Mouse (Mus musculus) neural tube, embryonic 10.5 days (tissue): ENCODE data around the gene Mrpl33.

Experiments used
- DNase-seq: peaks from one replicate; pipeline ENCODE4 v3.0.0-alpha.2; 2017; ENCODE audit warnings: low spot score; ENCODE audit errors: extremely low spot score

The Mrpl33 gene

DNA sequence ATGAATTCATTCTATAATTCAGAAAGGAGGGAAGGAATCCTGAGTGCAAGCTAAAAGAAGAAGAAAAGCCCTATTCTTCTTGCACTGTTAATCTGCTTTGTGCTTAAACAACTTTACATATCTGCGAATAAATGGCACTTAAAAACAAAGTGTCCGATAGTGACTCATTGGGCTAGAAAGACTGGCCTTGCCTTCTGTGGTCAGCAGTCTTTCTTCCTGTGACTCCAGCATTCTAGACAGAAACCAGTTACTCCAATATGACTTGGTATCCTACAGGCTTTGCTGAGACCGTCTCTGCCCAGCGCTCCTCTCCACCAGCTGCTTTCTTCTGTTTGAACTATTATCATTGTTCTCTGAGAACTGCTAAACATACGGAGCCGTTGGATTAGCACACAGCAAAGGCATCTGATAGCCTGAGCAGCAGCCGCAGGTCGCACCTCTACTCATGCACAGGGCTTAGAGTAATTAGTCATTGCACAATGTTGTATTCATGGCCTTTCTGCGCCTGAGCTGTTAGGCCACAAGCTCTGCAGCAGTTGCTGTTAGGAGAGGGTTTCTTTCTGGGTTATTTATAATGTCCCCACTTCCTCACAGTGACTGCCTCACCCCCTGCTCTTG is 40.0 kb downstream of the Mrpl33 start:
- DNase-seq, result no peak

GRCm38 (mm10) chr5:31640542-31640941 is 43.8 kb downstream of the Mrpl33 start:
- no peak for DNase-seq

GRCm38 (mm10) chr5:31642300-31642699 is 45.6 kb downstream of the Mrpl33 start:
- DNase-seq, result no peak

DNA sequence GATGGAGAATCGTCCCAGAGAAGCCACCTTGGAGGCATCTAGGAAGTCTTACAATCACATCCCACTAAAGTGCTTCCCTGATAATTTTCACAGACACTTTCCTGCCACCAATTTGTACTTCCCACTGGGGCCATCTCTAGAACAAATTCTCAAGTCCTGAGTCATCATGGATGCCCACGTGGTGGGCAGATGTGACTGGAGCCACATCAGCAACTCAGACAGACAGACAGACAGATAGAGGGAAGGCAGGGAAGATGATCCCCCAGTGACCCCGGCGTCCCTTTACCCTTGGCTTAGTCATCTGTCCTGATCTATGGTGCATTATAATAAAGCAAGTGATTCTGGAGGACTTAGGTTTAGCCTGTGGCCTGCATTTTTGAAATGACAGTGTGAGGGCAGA is 47.5 kb downstream of the Mrpl33 start:
- no peak for DNase-seq

DNA sequence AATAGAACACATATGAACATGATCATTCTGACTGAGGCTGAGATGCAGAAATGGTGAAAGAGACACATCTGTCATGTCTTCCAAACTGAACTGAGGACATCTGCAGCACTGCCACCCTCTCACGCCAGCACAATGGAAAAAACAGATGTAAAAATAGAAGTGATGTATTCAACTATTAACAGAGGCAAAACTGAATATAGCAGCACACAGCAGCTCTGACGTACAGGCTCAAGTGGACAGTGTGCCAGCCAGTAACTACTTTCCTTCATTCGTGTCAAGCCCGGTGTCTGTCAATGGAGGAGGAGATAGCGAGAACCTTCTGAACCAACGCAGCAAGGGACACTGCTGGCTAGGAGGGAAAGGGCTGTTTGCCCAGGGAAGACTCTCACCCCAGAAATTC is 48.1 kb downstream of the Mrpl33 start:
- no peak for DNase-seq

DNA sequence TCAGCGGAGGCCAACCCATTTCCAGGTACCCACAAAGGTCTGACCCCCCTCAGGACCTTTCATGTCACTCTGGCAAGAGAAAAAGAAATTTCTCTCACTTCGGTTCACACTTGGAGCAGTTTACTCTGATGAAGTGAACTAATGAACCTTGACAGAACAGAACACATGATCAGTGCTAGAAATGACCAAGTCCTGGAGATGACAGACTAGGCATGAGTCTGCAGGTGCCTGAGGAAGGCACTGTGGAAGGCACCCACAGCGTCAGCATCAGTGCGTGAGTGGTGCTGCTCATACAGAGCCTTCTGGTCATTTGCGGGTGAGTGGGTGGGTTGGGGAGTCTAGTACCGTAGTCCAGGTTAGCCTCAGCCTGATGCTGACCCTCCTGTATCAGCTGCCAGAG is 49.1 kb downstream of the Mrpl33 start:
- no peak for DNase-seq

DNA sequence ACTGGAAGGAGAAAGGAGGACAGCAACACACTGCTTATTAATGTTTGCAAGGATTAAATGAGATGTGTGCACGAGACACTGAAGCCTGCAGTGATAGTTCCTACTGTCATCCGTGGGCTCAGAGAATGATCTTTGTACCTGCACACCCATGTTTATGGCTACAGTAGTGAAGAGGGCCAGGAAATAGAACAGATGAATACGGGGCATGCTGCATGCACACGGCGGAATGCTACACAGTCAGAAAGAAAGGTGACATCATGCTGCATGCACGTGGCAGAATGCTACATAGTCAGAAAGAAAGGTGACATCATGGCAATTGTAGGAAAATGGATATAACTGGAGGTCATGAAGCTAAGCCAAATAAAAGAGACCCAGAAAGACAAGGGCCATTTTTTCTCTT is 49.8 kb downstream of the Mrpl33 start:
- no peak for DNase-seq

- no peak for DNase-seq
Observed at GRCm38 (mm10) chr5:31647327-31647726, 50.6 kb downstream of the Mrpl33 start.

DNA sequence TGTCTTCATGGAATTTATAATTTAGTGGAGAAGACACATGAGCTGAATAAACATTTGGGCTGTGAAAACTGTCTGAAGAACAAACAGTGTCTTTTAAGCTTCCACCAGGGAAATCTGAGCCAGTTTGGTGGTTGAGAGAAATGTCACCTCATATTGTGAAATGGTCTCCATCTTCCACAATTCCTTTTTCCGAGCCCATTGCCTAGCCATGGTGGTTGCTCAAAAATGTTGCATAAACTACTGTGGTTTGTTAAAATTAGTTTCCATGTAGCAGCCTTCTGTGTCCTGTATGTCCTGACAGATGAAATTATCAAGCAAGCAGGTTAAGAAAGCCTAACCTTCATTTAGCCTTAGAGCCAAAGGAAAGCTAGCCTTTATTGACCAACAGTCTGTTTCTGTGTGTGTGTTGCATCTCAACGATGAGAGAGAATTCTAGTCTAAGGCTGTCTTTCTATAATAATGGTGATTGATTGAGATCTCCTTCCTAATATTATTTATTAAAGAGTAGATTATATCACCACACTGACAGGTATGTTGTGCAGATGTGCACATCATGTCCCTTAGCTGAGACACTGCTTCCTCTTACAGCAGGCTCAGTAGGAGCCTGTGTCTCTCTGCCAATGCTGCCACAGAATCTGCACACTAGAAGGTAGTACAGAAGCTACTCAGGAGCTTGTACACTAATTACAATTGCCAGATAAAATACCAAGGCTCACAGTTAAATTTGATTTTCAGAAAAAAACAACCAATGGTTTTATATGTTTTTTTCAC is 54.0 kb downstream of the Mrpl33 start:
- no peak for DNase-seq

GRCm38 (mm10) chr5:31655688-31656190 is 59.0 kb downstream of the Mrpl33 start:
- DNase-seq, result no peak

DNA sequence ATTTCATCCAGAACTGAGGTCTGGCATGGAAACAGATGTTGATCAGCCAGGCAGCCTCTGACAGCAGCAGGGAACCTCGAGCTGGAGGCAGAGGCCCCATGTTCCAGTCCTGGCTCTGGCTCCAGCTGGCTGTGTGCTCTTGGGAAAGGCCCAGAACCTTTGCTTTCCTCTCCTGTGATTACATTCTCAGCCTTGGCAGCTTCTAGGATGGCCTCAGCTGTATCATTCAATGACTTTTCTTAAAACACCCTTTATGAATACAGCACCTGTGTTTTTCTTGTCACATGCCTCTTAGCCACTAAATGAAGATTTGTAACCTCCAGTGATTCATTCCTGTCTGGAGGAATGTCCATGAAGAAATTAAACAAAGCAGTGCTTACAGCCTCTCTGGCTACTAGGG is 69.4 kb downstream of the Mrpl33 start:
- no peak for DNase-seq

DNA sequence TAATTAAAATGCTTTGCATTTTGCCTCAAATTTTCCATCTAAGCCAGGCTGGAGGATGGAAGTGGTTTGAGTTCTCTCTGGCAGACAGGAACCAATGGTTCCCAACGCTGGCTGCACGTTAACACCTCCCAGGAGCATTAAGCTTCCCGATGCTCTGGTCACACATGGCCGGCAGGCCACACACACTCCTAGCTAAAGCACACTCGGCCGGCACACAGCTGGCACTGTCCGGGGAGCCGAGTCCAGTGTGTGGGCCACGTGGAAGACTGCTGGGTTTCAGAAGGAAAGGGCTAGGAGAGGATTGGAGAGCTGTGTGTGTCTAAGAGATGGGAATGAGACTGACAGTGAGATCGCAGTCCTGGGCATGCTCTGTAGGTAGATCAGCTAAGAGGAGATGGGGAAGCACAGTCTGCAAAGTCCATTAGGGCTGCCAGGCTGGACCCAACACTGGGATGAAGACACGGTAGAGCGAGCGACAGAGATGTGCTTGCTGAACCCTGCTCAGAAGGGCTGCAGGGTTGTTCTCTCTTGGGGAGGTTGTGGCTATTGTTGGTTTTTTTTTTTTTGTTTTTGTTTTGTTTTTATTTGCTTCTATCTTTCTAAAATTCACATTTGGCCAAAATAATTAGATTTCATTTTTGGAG is 71.7 kb downstream of the Mrpl33 start:
- DNase-seq, result no peak

DNA sequence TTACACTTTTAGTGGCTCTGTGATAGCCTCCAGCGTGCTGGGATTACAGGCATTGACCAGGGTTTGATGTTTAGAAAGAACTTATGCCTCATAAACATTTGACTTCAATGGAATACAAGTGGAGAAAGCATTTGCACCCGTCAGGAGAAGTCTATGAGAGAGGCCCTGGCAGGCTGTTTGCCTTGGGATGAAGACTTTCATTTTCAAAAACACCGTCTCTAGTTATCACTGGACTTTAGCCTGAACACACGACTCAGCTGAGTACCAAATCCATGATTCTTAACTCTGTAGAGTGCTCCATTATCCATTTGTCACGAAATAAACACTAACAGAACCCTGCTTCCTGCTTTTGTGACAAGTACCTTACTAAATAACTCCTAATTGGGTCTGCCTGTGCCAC is 73.2 kb downstream of the Mrpl33 start:
- no peak for DNase-seq

- DNase-seq, result no peak
Observed at GRCm38 (mm10) chr5:31671137-31671536, 74.4 kb downstream of the Mrpl33 start.

GRCm38 (mm10) chr5:31673431-31673830 is 76.7 kb downstream of the Mrpl33 start:
- DNase-seq, result no peak

DNA sequence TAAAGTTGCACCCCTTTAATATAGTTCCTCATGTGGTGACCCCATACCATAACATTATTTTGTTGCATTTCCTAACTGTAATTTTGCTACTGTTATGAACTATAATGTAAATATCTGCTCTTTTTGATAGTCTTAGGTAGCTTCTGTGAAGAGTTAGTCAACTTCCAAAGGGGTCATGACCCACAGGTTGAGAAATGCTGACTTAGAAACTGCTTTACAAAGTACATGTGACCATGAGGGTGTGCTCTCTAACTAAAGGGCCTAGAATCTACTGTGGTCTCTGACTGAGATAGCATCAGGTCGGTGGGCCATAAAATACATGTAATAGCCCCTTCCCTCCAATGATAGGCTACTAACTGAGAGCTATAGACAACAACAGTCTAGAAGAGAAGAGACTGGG is 81.3 kb downstream of the Mrpl33 start:
- no peak for DNase-seq

DNA sequence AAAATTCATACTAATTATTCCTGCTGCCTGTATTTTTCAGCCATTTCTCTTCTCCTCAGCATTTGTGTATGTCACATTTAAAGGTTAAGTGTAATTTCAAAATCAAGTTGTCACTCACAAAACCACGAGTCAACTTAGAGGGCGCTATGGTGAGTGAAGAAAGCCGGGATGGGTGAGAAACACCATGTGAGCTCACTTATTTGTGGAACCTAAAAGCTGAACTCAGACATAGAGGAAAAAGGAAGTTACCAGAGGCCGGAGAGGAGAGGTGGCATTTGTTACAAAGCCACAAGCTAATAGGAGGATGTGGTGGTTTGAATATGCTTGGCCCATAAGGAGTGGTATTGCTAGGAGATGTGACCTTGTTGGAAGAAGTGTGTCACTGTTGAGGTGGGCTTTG is 83.4 kb downstream of the Mrpl33 start:
- DNase-seq, result no peak

- no peak for DNase-seq
Observed at GRCm38 (mm10) chr5:31682305-31682704, 85.6 kb downstream of the Mrpl33 start.

DNA sequence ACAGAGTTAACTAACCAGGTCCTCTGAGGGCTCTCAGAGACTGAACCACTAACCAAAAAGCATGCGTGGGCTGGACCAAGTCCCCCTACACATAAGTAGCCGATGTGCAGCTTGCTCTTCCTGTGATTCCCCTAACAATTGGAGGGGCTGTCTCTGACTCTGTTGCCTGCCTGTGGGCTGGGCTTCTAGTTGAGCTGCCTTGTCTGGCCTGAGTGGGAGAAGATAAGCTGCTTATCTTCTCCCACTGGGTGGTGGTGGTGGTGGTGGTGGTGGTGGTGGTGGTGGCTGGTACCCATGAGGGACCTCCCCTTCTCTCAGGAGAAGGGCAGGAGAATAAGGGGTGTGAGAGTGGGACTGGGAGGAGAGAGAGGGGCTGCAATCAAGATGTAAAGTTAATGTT is 89.3 kb downstream of the Mrpl33 start:
- DNase-seq, result no peak

DNA sequence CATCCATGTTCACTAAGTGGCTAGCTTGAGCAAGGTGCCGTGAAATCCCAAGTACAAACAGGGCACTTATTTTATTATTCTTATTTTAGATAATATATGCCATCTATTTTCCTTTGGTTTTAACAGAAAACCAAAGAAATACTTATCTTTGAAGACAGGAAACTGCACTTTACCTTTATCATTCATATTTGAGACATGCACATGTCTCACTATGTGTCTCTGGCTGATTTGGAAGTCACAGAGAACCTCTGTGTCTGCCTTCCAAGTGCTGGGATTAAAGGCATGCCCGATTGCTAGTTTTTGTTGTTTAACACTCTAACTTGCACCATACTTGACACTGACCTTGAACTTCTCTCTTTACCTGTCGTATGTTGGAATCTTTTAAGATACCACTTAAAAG is 91.2 kb downstream of the Mrpl33 start:
- no peak for DNase-seq

DNA sequence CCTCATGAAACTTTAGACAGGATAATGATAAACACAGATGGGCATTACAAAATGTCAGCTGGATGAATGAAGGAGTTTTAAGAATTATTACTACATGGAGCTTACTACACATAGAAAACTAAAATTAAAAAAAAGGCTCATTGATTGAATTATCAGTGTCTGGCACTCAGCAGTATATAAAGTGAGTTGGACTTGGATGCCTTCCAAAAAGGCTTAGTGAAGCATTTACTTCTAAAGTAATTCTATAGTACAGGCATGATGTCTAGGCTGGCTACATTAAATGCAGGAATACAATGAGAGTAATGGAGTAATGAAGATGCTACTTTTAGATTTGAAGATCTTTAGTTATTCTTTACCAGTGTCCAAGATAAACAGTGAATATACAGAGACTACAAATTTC is 96.5 kb downstream of the Mrpl33 start:
- DNase-seq, result no peak

DNA sequence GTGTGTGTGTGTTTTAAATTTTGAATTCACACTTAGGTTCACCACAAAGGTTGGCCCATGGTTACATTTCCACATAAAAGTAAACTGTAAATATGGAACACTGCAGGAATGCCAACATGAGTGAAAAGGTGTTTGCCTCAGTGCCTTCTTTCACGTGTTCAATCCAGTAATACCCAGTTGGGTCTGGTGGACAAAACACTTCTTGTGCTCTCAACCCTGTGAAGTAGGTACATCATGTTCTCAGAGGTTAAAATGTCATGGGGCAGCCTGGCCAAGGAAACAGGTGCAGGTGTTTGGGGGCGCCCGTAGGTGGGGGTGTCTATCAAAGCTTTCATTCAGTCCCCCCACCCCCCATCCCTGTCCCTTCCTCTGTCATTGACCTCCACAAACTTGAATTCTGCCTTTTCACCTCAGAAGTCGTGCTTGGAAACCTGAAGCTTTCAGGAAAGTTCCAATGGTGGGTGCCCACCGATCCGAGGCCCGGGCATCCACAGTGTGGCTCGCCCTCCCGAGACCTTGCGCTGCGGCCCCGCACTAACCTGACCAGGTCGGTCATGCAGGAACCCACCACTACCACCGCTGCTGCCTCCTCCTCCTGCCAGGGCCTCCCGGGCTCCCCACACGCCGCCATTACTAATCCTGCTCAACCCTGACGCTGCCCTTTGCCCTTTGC is 100.4 kb downstream of the Mrpl33 start, which contains the start of gene Rbks:
Rbks (minus strand) TSS at position 657 of the 673 bp plus-strand sequence.
- DNase-seq, result no peak
